Mouse (Mus musculus): Measurements from ENCODE around the gene Maml3.

- TF ChIP-seq MAFK (IDR thresholded peaks at IDR 0.05; ENCODE audit: insufficient replicate concordance, low read length) (no peak), CHD2 (IDR thresholded peaks at IDR 0.05; ENCODE audit: low read length) (no peak), POLR2A (IDR thresholded peaks at IDR 0.05; ENCODE audit: low read depth, low read length) (no peak), MYC (IDR thresholded peaks at IDR 0.05; ENCODE audit: low read depth, low read length) (no peak), ELF1 (IDR thresholded peaks at IDR 0.05; ENCODE audit: low read depth, low read length) (no peak), CTCF (conservative IDR thresholded peaks at IDR 0.05 in 1 of 2, IDR thresholded peaks at IDR 0.05 in 1 of 2; ENCODE audit: low read depth in 2 of 2, low read length in 2 of 2) (no peak), RCOR1 (conservative IDR thresholded peaks at IDR 0.05; ENCODE audit: low read depth, low read length) (no peak), GABPA (IDR thresholded peaks at IDR 0.05; ENCODE audit: insufficient replicate concordance, low read depth, low read length) (no peak)
These were observed 467.6 kb downstream of the Maml3 start for GRCm38 (mm10) chr3:51637326-51637725.

Measured in CH12.LX (cell line).